Mouse (Mus musculus) lung, postnatal 0 days (tissue): Measurements from ENCODE around the gene Ciapin1. TPM values are rescaled to one million over a fixed set of nuclear protein-coding genes. Genes with fewer than 3 reads are reported as not detected.

ENCODE experiments used
- ATAC-seq: fragments of 200-750 bp; cut with Nextera tagmentation; 2 replicates; pipeline ENCODE4 v1.8.0; 2017; ENCODE audit warnings: moderate library complexity
- DNase-seq: peaks from one replicate; pipeline ENCODE4 v3.0.0-alpha.2; 2016; ENCODE audit warnings: low spot score
- H3K27ac ChIP-seq: fragments of 300-500 bp; sonication (generic); 2 replicates; pipeline ENCODE4 v1.5.1; 2014; ENCODE audit warnings: antibody characterized with exemption, mild to moderate bottlenecking, low read length, mixed read lengths
- H3K27me3 ChIP-seq: fragments of 300-500 bp; sonication (generic); replicated peaks from 2 replicates; pipeline ENCODE4 v1.6.1; 2014; ENCODE audit warnings: low read length, mixed read lengths; ENCODE audit not compliant: insufficient read depth
- H3K36me3 ChIP-seq: fragments of 300-500 bp; sonication (generic); 2 replicates; pipeline ENCODE4 v1.6.1; 2014; ENCODE audit warnings: low read length, mixed read lengths; ENCODE audit not compliant: insufficient read depth
- H3K4me1 ChIP-seq: fragments of 300-500 bp; sonication (generic); 2 replicates; pipeline ENCODE4 v1.6.1; 2014; ENCODE audit warnings: antibody characterized with exemption, low read depth, low read length, mixed read lengths; ENCODE audit not compliant: insufficient read depth
- H3K4me2 ChIP-seq: fragments of 300-500 bp; sonication (generic); replicated peaks from 2 replicates; pipeline ENCODE4 v1.6.1; 2014; ENCODE audit warnings: low read depth, mild to moderate bottlenecking, low read length, moderate library complexity, mixed read lengths
- H3K4me3 ChIP-seq: fragments of 300-500 bp; sonication (generic); 2 replicates; pipeline ENCODE4 v1.5.1; 2014; ENCODE audit warnings: low read depth, low read length
- H3K9ac ChIP-seq: fragments of 300-500 bp; sonication (generic); replicated peaks from 2 replicates; pipeline ENCODE4 v1.6.1; 2014; ENCODE audit warnings: low read depth, mild to moderate bottlenecking
- H3K9me3 ChIP-seq: fragments of 300-500 bp; sonication (generic); 2 replicates; pipeline ENCODE4 v1.6.1; 2016; ENCODE audit warnings: low read length, mixed read lengths
- CTCF ChIP-seq: IDR thresholded peaks from 2 replicates; pipeline ENCODE4 v1.5.1; 2016; ENCODE audit warnings: antibody characterized with exemption, mild to moderate bottlenecking
- EP300 ChIP-seq: IDR thresholded peaks from 2 replicates; pipeline ENCODE4 v1.6.1; 2016; ENCODE audit warnings: antibody characterized with exemption, mild to moderate bottlenecking, control low read depth
- WGBS: fragments of 180-500 bp; shearing (Covaris S2); extraction: QIAGEN DNeasy Blood & Tissue Kit; methylation state at CpG from one replicate; pipeline ENCODE4 v1.1.7; 2014; 5-methylcytosine and 5-hydroxymethylcytosine counted together
- polyA plus RNA-seq: library from polyadenylated mRNA; unstranded; fragments of >200 nt; fragmentation: Nextera tagmentation; extraction: Ambion mirVana; gene quantifications from 2 replicates; pipeline ENCODE4 v1.2.1, GENCODE M21; 2015

Ciapin1 gene
- polyA plus RNA-seq, 1 experiment from 2014 or later: 74.5 TPM

DNA sequence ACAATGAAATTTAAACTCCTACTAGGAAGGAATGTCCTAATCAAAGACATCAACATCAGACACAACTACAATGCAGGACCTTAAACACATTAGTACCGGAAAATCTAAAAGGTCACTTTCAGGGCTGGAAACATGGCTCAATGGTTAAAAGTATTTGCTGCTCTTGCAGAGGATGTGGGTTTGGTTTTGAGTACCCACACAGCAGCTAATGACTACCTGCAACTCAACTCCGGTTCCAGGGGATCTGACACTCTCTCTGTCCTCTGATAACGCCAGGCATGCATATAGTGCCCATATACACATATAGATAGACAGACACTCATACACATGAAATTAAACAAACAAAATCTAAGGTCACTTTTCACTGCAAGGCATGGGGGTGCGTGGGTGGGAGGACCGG lies 11.9 kb downstream of the Ciapin1 start:
- 92% methylated on average over 5 of the region's 5 CpGs for WGBS
- no peak overlapping the region for H3K4me3 ChIP-seq

DNA sequence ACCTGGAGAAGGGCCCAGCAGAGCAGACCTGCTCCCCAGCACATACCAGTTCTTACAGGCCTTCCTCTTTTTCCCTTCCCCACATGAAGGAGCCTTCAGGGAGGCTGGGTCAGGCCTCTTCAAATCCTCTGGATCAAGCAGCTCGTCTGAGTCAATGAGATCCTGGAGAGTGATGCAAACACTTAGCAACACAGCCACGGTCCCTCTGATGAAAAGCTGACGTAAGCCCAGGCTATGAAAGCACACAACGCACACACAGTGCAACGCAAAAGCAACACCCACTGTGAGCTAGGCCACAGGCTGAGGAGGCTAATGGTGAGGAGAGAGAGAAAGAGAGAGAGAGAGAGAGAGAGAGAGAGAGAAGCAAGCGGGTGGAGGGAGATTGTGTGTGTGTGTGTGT lies 13.0 kb downstream of the Ciapin1 start:
- no peaks in the 10 kb centered on the region for H3K9me3 ChIP-seq
- peaks cover 32% of the 10 kb centered on the region for H3K36me3 ChIP-seq
- H3K4me1 ChIP-seq: no peaks in the 10 kb centered on the region
- no peak overlapping the region for H3K4me3 ChIP-seq
- TF ChIP-seq CTCF: no peak
- TF ChIP-seq EP300: no peak
- 71% methylated on average over 6 of the region's 6 CpGs for WGBS
- no peak overlapping the region for H3K4me2 ChIP-seq
- H3K27ac ChIP-seq: no peak overlapping the region
- no peak overlapping the region for H3K9ac ChIP-seq
- no peaks in the 10 kb centered on the region for H3K27me3 ChIP-seq
- ATAC-seq: no peak
- no peak for DNase-seq

More for the DNA sequence above, 11.9 kb downstream of the Ciapin1 start:
- Histone ChIP-seq H3K27ac (no peak overlapping the region), H3K27me3 (no peaks in the 10 kb centered on the region), H3K9me3 (no peaks in the 10 kb centered on the region), H3K9ac (no peak overlapping the region), H3K36me3 (peaks cover 32% of the 10 kb centered on the region), H3K4me2 (no peak overlapping the region), H3K4me1 (no peaks in the 10 kb centered on the region)
- TF ChIP-seq EP300 (no peak), CTCF (no peak)
- DNase-seq: no peak
- no peak for ATAC-seq

DNA sequence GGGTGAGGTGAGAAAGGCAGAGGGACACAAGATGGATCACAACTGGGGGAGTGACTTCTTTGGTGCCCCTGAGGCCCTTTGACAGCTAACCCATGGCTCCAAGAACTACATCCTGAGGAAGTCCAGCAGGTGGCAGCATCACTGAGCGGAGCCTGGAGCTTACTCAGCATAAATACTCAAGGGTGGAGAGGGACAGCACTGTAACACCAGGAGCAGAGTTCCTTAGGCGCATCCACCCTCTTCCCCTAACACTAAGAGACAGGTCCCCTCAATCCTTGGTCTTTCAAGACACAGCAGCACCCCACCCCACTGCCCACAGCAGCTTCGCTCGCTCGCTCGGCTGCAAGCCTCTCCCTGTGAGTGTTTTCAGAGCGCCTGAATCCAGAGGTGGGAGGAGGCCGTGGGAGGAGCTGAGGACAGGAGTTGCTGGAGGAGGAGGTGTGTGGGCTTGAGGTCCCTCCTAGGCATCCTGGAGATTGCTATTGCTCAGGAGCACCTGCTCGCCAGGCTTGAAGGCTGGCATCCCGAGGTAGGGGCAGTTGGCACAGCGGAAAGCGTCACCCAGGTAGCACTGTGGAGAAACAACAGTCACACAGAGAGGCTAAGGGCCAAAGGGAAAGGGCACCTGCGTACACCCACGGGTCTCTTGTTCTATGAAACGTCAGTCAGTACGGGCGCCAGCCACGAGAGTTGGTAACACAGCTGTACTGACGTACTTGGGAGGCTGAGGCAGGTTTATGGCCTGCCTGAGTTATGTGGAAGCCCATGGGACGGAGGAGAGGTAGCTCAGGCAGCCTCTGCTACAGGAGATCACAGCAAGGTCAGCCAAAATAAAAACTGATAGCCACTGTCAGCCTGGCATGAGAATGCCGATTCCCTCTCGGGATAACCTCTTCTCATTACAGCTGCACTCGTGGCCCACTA lies 15.3 kb downstream of the Ciapin1 start:
- Histone ChIP-seq H3K36me3 (peaks cover 28% of the 10 kb centered on the region), H3K9me3 (no peaks in the 10 kb centered on the region), H3K4me3 (no peak overlapping the region), H3K4me1 (no peaks in the 10 kb centered on the region), H3K27me3 (no peaks in the 10 kb centered on the region), H3K9ac (no peak overlapping the region), H3K4me2 (no peak overlapping the region), H3K27ac (no peak overlapping the region)
- 81% methylated on average over 23 of the region's 23 CpGs for WGBS
- no peak for TF ChIP-seq EP300
- peak; percentile 80 for TF ChIP-seq CTCF
- DNase-seq (peak; percentile 78), ATAC-seq (peak; percentile 79)

DNA sequence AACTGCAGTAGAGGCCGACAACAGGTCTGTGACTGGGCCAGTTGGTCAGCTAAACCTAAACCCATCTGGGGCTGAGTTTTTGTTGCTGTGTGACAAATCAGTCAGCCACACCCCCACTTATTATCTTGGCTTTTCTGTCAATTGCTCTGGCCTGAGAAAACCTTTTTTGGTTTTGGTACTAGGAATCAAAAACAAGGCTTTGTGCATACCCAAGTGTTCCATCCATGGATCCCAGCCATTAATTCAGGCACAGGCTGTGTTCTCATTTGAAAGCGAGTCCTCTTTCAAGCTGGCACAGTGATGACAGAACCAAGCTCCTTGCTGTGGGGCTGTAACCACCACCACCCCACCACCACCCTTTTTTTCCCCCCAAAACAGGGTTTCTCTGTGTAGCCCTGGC lies 16.8 kb downstream of the Ciapin1 start:
- Histone ChIP-seq H3K4me1 (no peaks in the 10 kb centered on the region), H3K27me3 (no peaks in the 10 kb centered on the region), H3K27ac (no peak overlapping the region), H3K9me3 (no peaks in the 10 kb centered on the region), H3K36me3 (peaks cover 26% of the 10 kb centered on the region), H3K4me2 (no peak overlapping the region), H3K4me3 (no peak overlapping the region), H3K9ac (no peak overlapping the region)
- no peak for DNase-seq
- TF ChIP-seq EP300 (no peak), CTCF (no peak)
- no peak for ATAC-seq
- 93% methylated on average over 2 of the region's 2 CpGs for WGBS

DNA sequence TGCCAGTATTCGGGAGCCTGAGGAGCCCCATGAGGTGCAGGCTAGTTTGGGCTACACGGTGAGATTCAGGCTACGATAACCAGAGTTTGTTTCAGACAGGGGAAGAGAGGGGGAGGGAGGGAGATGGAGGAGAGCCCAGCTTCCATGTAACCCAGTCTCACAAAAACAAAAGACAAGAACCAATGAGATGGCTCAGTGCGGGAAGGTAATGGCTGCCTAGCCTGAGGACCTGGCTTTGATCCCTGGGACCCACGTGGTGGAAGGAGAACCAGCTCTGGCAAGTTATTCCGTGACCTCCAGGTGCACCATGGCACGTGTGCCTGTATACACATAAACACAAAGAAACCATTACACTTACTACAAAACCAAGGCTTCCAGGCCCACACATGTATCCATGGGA lies 17.6 kb downstream of the Ciapin1 start:
- H3K4me1 ChIP-seq: no peaks in the 10 kb centered on the region
- no peaks in the 10 kb centered on the region for H3K9me3 ChIP-seq
- H3K9ac ChIP-seq: no peak overlapping the region
- H3K36me3 ChIP-seq: peaks cover 26% of the 10 kb centered on the region
- DNase-seq: no peak
- WGBS: 86% methylated on average over 7 of the region's 7 CpGs
- no peak overlapping the region for H3K27ac ChIP-seq
- no peak for ATAC-seq
- H3K4me3 ChIP-seq: no peak overlapping the region
- no peak overlapping the region for H3K4me2 ChIP-seq
- TF ChIP-seq EP300: no peak
- no peak for TF ChIP-seq CTCF
- H3K27me3 ChIP-seq: no peaks in the 10 kb centered on the region

DNA sequence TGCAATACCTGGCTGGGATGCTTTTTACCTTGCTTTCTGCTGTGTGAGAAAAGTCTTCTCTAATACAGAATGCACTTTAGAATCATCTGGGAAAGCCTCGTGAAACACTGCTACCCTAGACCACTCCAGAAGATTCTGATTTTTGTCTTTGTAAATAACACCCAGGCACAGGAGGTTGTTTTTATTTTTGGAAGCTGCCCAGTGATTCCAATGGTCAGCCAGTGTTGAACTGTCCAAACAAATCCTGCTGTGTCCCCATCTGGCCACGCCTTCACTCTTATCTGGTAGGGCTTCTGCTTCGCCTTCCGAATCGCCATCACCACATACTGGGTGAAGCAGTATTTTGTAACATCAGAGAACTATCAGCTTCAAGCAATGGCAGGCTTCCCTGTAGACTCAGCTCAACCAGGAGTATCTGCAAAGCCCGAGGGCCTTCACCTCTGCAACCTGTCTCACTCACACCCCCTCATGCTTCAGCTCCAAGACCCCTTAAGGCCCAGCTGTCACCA lies 18.4 kb downstream of the Ciapin1 start:
- ATAC-seq: no peak
- Histone ChIP-seq H3K9me3 (no peaks in the 10 kb centered on the region), H3K4me1 (no peaks in the 10 kb centered on the region), H3K4me2 (no peak overlapping the region), H3K4me3 (no peak overlapping the region), H3K27ac (no peak overlapping the region), H3K36me3 (peaks cover 22% of the 10 kb centered on the region), H3K9ac (no peak overlapping the region), H3K27me3 (no peaks in the 10 kb centered on the region)
- TF ChIP-seq EP300: no peak
- no peak for TF ChIP-seq CTCF
- WGBS: 61% methylated on average over 6 of the region's 6 CpGs
- DNase-seq: no peak
